Mouse (Mus musculus) heart, adult 2 months (tissue): ENCODE results near the gene Zdhhc14.

Experiments
- CTCF ChIP-seq: fragments of 200-600 bp; IDR thresholded peaks from 2 replicates; pipeline ENCODE4 v1.8.1; 2022; ENCODE audit warnings: antibody characterized with exemption, mild to moderate bottlenecking, moderate library complexity
- POLR2A ChIP-seq: fragments of 200-500 bp; IDR thresholded peaks from 2 replicates; pipeline ENCODE4 v1.6.1; 2011; ENCODE audit warnings: mild to moderate bottlenecking, low read depth, low read length, control low read depth; ENCODE audit not compliant: insufficient read depth

GRCm38 (mm10) chr17:5692661-5693060 is 200.3 kb downstream of the Zdhhc14 start:
- TF ChIP-seq POLR2A (no peak), CTCF (no peak)
